Comparison of ENCODE assay signal across 8 mouse cellular contexts in genomic region chr15:84720291-84721204, GRCm38 (mm10). TPM values are rescaled to one million over a fixed set of nuclear protein-coding genes. Genes with fewer than 3 reads are reported as not detected.
DNase-seq lines count a peak whose midpoint lies in the region; ATAC-seq and TF ChIP-seq lines count a peak whose summit lies in the region.

No protein-coding gene starts in this region.

- H3K4me3 ChIP-seq in CH12.LX (replicated peaks in 1 of 3; ENCODE audit: low read depth in 2 of 3, low read length in 2 of 3, poor library complexity in 1 of 3) (no peak overlapping the region), ES-E14 (ENCODE audit: insufficient read depth in 1 of 2, low read depth in 1 of 2, low read length in 2 of 2, poor library complexity in 1 of 2, severe bottlenecking in 1 of 2) (peak overlapping the region; percentile 72 to 77)
- H3K4me3 ChIP-seq in midbrain, embryonic 13.5 days (replicated peaks): peak overlapping the region; percentile 13

- TF ChIP-seq POLR2A in CH12.LX (IDR thresholded peaks at IDR 0.05; ENCODE audit: low read depth, low read length): no peak

- 5% methylated on average over 33 of the region's 33 CpGs for WGBS in midbrain, embryonic 13.5 days

- H3K4me1 ChIP-seq in CH12.LX (ENCODE audit: control insufficient read depth in 1 of 2, insufficient read depth in 2 of 2): peaks cover 7 to 25% of the 10 kb centered on the region in 2 experiments
- H3K4me1 ChIP-seq in ES-E14 (ENCODE audit: control insufficient read depth in 2 of 2, insufficient read depth in 2 of 2, low read length in 2 of 2, poor library complexity in 1 of 2): peaks cover 25 to 27% of the 10 kb centered on the region in 2 experiments
- peaks cover 14% of the 10 kb centered on the region for H3K4me1 ChIP-seq in midbrain, embryonic 13.5 days (replicated peaks)

- no peaks in the 10 kb centered on the region for H3K79me2 ChIP-seq in CH12.LX (replicated peaks; ENCODE audit: control insufficient read depth, extremely low read depth, insufficient read depth, poor library complexity, severe bottlenecking)

- H3K9ac ChIP-seq in CH12.LX (ENCODE audit: insufficient read depth, low read depth): no peak overlapping the region
- peak overlapping the region; percentile 59 for H3K9ac ChIP-seq in ES-E14 (ENCODE audit: insufficient read depth, low read depth, low read length, poor library complexity, severe bottlenecking)
- no peak overlapping the region for H3K9ac ChIP-seq in midbrain, embryonic 13.5 days (replicated peaks)

- peaks cover 30% of the 10 kb centered on the region for H3K27me3 ChIP-seq in CH12.LX (replicated peaks)
- H3K27me3 ChIP-seq in midbrain, embryonic 13.5 days: peaks cover 41% of the 10 kb centered on the region

- in situ Hi-C loops in CH12.LX (cut with MboI; ENCODE audit: low pct_ligation_motif_present, low pct_unique_long_range_greater_than_20kb, low sequenced_read_pairs): no loop called here
- in situ Hi-C loops in ES-E14 (cut with MboI; ENCODE audit: low sequenced_read_pairs in 2 of 2, unreplicated experiment in 2 of 2): no loop called here

- no peak for ATAC-seq in midbrain, embryonic 13.5 days

- TF ChIP-seq EP300 in CH12.LX (IDR thresholded peaks at IDR 0.05; ENCODE audit: low read length): no peak

- TF ChIP-seq CTCF in CH12.LX (conservative IDR thresholded peaks at IDR 0.05 in 1 of 2, IDR thresholded peaks at IDR 0.05 in 1 of 2; ENCODE audit: low read depth in 2 of 2, low read length in 2 of 2): no peak

- DNase-seq in CH12.LX (ENCODE audit: extremely low read depth) (no peak), ES-E14 (ENCODE audit: low read depth, low spot score) (peak; percentile 68)
- peak; percentile 77 for DNase-seq in forelimb bud, embryonic 11.5 days (ENCODE audit: low read depth, low spot score)
- peak; percentile 65 to 78 for DNase-seq in kidney, postnatal 4 days
- DNase-seq in spleen, postnatal 10 days (ENCODE audit: low spot score in 2 of 2): no peak
- DNase-seq in left cerebral cortex, postnatal 4 days: no peak
- no peak for DNase-seq in ovary, postnatal 10 days (ENCODE audit: low spot score)

- intact Hi-C loops in left cerebral cortex, postnatal 4 days (cut with DNase I): no loop called here

- peak overlapping the region; percentile 45 for H3K4me2 ChIP-seq in CH12.LX (ENCODE audit: insufficient read depth, low read depth, poor library complexity, severe bottlenecking)
- peak overlapping the region; percentile 34 for H3K4me2 ChIP-seq in midbrain, embryonic 13.5 days (replicated peaks)

- dilution Hi-C loops in CH12.LX (cut with MboI; ENCODE audit: extremely low pct_ligation_motif_present, extremely low pct_unique_long_range_greater_than_20kb, low sequenced_read_pairs): no loop called here

- TF ChIP-seq RAD21 in CH12.LX (IDR thresholded peaks at IDR 0.05; ENCODE audit: low read depth, low read length): no peak

- H3K36me3 ChIP-seq in CH12.LX (replicated peaks in 1 of 2; ENCODE audit: control insufficient read depth in 1 of 2, insufficient read depth in 1 of 2, low read length in 1 of 2) (no peaks in the 10 kb centered on the region), ES-E14 (ENCODE audit: control insufficient read depth, insufficient read depth, low read length, poor library complexity, severe bottlenecking) (no peaks in the 10 kb centered on the region)
- H3K36me3 ChIP-seq in midbrain, embryonic 13.5 days: no peaks in the 10 kb centered on the region

- H3K27ac ChIP-seq in CH12.LX (ENCODE audit: insufficient read depth, low read depth): no peak overlapping the region
- H3K27ac ChIP-seq in ES-E14 (ENCODE audit: insufficient read depth, low read depth, low read length, poor library complexity, severe bottlenecking): 0 out of 2 replicates have a peak overlapping the region, but pooled peaks have one; percentile 13
- no peak overlapping the region for H3K27ac ChIP-seq in midbrain, embryonic 13.5 days

- H3K9me3 ChIP-seq in CH12.LX (replicated peaks; ENCODE audit: low read length) (peaks cover 3% of the 10 kb centered on the region), ES-E14 (ENCODE audit: control insufficient read depth, insufficient read depth, low read depth, low read length) (no peaks in the 10 kb centered on the region)
- no peaks in the 10 kb centered on the region for H3K9me3 ChIP-seq in midbrain, embryonic 13.5 days

TF ChIP-seq in CH12.LX, 34 proteins besides CTCF, POLR2A, EP300 and RAD21:
- TF ChIP-seq GABPA (IDR thresholded peaks at IDR 0.05; ENCODE audit: insufficient replicate concordance, low read depth, low read length) (no peak), MXI1 (IDR thresholded peaks at IDR 0.05; ENCODE audit: low read depth, low read length) (no peak), TBP (conservative IDR thresholded peaks at IDR 0.05; ENCODE audit: low read depth, low read length) (no peak), RCOR1 (conservative IDR thresholded peaks at IDR 0.05; ENCODE audit: low read depth, low read length) (no peak), USF1 (IDR thresholded peaks at IDR 0.05; ENCODE audit: low read depth, low read length) (no peak), UBTF (IDR thresholded peaks at IDR 0.05; ENCODE audit: low read depth, low read length) (no peak)

TF ChIP-seq in ES-E14, 5 proteins besides CTCF, POLR2A, EP300 and RAD21:
- TF ChIP-seq ZNF384 (IDR thresholded peaks at IDR 0.05; ENCODE audit: low read depth, low read length) (no peak), ZC3H11A (IDR thresholded peaks at IDR 0.05; ENCODE audit: borderline replicate concordance, low read depth, low read length) (no peak), CHD2 (IDR thresholded peaks at IDR 0.05; ENCODE audit: low read depth, low read length) (no peak), MAFK (IDR thresholded peaks at IDR 0.05; ENCODE audit: insufficient read depth, low read depth, low read length) (no peak), HCFC1 (IDR thresholded peaks at IDR 0.05; ENCODE audit: borderline replicate concordance, insufficient read depth, low read length) (no peak)

RNA-seq across cellular contexts. Expression of gene Arhgap8, which starts 0.7 kb away (rescaled TPM):
- 0.08 TPM in 1 of 2 replicates, not detected in the other for total RNA-seq in CH12.LX (2012; rRNA removed)
- total RNA-seq in CH12.LX (2014; rRNA removed): not detected in 2 replicates
- polyA plus RNA-seq in CH12.LX (2012; ENCODE audit: insufficient read length, low read depth): not detected in 2 replicates
- 11.6 and 14.1 TPM in 2 replicates for total RNA-seq in ES-E14 (2012; rRNA removed)
- 0.61 and 0.67 TPM in 2 replicates for polyA plus RNA-seq in midbrain, embryonic 13.5 days (2015; fragmentation: Nextera tagmentation; extraction: Ambion mirVana)
- under 1 TPM; 0.26 to 0.56 TPM for total RNA-seq in left cerebral cortex, postnatal 4 days (2021)

RNA-seq across cellular contexts. Expression of gene Prr5, which starts 51.1 kb away (rescaled TPM):
- 19.7 and 28.5 TPM in 2 replicates for total RNA-seq in CH12.LX (2012; rRNA removed)
- total RNA-seq in CH12.LX (2014; rRNA removed): 10.4 and 11.6 TPM in 2 replicates
- polyA plus RNA-seq in CH12.LX (2012; ENCODE audit: insufficient read length, low read depth): 58.2 and 68.2 TPM in 2 replicates
- 7.3 and 11.6 TPM in 2 replicates for total RNA-seq in ES-E14 (2012; rRNA removed)
- polyA plus RNA-seq in midbrain, embryonic 13.5 days (2015; fragmentation: Nextera tagmentation; extraction: Ambion mirVana): 12.2 and 13.8 TPM in 2 replicates
- total RNA-seq in left cerebral cortex, postnatal 4 days (2021): 10 to 100 TPM; 16.7 to 18.5 TPM

Comparison
In these comparisons a context has a peak if more than half of its experiments do, and no peak if none do; other contexts are left out.
1. DNase-seq: peak in ES-E14 (single experiment), forelimb bud, embryonic 11.5 days (single experiment) and kidney, postnatal 4 days (2 of 2); none in CH12.LX (single experiment), spleen, postnatal 10 days (0 of 2), left cerebral cortex, postnatal 4 days (single experiment) and ovary, postnatal 10 days (single experiment).
2. H3K4me3 ChIP-seq: peak in ES-E14 (2 of 2) and midbrain, embryonic 13.5 days (single experiment); none in CH12.LX (0 of 3).